Mouse (Mus musculus) embryo, embryonic 9.5 days (tissue): ENCODE results near the gene Svs3a.
"Not testable (repeated sequence)": the region's sequence is repeated elsewhere in the genome, so short reads cannot be mapped to it uniquely, and the experiment has no call there.

Source experiments
- DNase-seq: peaks from one replicate; pipeline ENCODE4 v3.0.0-alpha.2; 2017; ENCODE audit errors: extremely low spot score

Gene Svs3a

GRCm38 (mm10) chr2:164288968-164289367, at the start of gene Svs3a:
Gene Svs3a (plus strand): TSS chr2:164289268.
- DNase-seq: not testable (repeated sequence)

GRCm38 (mm10) chr2:164256540-164256939, 32.5 kb upstream of the Svs3a start, which contains the start of gene Svs3b:
Gene Svs3b (minus strand): TSS chr2:164256640.
- DNase-seq: not testable (repeated sequence)

GRCm38 (mm10) chr2:164278359-164278758, 10.7 kb upstream of the Svs3a start, which contains the start of gene Svs4:
Gene Svs4 (minus strand): TSS chr2:164278459.
- DNase-seq: no peak

GRCm38 (mm10) chr2:164312599-164312998, 23.5 kb downstream of the Svs3a start:
- DNase-seq: no peak

GRCm38 (mm10) chr2:164315460-164315859, 26.4 kb downstream of the Svs3a start:
- not testable (repeated sequence) for DNase-seq

- not testable (repeated sequence) for DNase-seq
Observed at GRCm38 (mm10) chr2:164316451-164316850, 27.4 kb downstream of the Svs3a start, which contains the start of gene Svs6. Gene Svs6 (plus strand): TSS chr2:164316751.

- no peak for DNase-seq
Observed at GRCm38 (mm10) chr2:164320983-164321382, 31.9 kb downstream of the Svs3a start.

- not testable (repeated sequence) for DNase-seq
Observed at GRCm38 (mm10) chr2:164332440-164332839, 43.4 kb downstream of the Svs3a start, which contains the start of gene Svs5. Gene Svs5 (plus strand): TSS chr2:164332740.
